Mouse (Mus musculus): ENCODE measurements at regions not wholly inside any gene's neighbourhood (a gene's known extent, or its start where the extent isn't known, plus 50 kb on each side); places are given as distances from the start of the nearest gene placed in this dataset.

- DNase-seq: peak; percentile 17 to 26
Measured at GRCm38 (mm10) chr17:79414006-79414405, 59.1 kb upstream of the Cdc42ep3 start.

DNA sequence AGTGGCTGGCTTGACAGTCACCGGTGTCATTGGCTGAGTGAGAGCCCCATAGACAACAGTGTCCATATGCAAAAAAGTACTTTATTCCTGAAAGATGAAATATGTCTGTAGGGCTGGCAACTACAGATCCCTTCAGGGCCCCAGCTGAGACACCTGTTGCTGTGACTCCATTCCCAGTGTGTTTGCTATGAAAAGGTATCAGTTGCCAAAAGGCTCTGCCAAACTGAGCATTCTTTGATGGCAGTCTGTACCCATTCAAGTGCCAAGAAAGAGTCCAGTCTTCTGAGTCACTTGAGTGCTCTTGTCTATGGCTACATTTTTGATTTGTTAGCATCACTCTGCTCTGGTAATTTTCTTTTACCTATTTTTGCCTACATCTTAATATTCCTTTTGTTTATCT lies 63.1 kb upstream of the Cdc42ep3 start:
- no peak for DNase-seq

DNA sequence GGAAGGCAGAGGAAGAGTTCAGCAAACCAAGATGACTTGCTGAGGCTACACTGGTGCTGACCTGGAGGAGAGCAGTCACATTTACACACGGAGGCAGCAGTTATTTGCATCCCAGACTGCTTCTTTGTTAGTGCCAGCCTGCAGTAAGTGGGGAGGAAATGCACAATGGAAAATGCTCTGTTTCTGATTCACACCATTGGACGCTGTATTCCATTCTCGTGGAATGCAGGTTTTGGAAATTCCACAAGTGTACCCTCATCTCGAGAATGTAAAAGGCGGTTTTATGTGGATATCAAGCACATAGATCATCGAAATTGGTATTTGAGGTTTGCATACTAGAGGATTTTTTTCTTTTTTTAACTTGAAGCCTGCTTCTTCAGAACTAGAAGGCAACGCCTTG lies 66.7 kb upstream of the Cdc42ep3 start:
- DNase-seq: no peak

GRCm38 (mm10) chr17:79439182-79439581 lies 84.3 kb upstream of the Cdc42ep3 start:
- no peak for DNase-seq

- peak; percentile 11 to 15 for DNase-seq
Measured at GRCm38 (mm10) chr17:79442507-79443115, 87.7 kb upstream of the Cdc42ep3 start.

DNA sequence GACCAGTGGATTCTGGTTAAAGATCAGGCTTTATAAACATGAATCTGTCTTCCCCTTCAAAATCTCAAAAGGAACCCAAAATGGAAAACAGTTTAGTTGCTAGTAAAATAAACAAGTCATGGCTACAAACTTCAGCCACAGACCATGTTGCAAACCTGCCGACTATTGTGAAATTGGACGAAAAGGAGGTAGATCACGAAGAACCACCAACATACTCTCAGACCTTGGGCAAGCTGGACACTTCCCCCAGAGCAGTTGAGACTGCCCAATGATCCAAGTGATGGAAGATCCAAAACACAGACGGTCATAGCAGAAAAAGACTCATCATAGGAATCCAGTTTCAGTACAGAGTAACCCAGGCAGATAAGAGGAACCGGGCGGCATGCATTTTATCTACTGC lies 92.3 kb upstream of the Cdc42ep3 start:
- DNase-seq: no peak

GRCm38 (mm10) chr17:79451141-79451860 lies 96.4 kb upstream of the Cdc42ep3 start:
- peak; percentile 34 to 42 for DNase-seq

GRCm38 (mm10) chr17:79453825-79454224 lies 98.9 kb upstream of the Cdc42ep3 start:
- no peak for DNase-seq

DNA sequence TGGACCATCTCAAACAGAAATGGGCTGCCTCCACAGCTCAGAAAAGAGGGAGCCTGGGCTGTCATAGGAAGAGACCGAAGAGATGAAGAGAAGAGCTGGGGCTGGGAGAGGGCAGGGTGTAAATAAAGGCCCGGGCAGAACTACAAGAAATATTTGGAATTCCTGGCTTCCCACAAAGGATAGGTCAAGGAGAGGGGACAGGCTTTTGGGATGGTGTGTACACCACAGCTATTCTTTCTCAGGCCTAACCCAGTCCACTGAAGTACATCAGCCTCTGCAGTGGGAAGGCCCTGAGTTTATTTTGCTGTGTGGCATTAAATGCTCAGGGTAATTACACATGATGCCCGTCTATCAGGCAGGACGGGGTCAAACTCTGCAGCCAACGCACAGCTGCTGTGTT lies 99.6 kb upstream of the Cdc42ep3 start:
- DNase-seq: no peak

DNA sequence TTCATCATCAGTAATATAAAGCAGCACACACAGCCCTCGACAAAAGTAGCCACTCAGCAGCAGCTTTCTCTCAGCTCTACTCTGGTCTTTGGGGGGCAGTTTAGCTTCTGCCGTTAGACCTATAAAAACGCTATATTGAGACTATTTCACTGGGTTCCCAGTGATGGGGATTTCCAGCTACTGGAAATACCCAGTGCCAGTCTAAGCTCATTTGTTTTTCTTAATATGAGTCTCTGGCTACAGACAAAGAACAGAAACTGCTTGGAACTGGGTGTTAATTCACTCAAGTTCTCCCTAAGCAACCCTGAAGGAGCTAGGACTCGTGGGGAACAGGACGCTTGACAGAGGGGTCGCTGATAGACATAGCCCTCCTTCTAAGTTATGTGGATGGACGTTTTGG lies 100.3 kb upstream of the Cdc42ep3 start:
- DNase-seq: no peak

DNA sequence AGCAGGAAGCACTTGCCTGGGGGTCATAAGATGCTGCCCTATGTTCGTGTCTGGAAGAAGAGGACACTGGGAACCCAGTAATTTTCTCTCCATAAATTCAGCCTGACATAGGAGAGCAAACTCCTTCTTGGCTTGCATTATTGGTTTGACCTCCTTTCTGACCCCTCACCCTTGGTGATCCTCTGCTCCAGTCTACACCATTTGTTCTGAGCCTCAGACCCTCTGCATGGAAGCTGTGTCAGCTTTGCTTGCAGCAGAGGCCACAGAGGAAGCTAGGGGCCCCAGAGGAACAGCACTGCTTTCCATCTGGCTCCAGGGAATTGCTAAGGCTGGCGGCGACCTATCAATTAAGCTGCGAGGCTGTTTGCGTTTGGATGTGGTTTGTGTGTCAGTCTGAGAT lies 102.7 kb upstream of the Cdc42ep3 start:
- no peak for DNase-seq

GRCm38 (mm10) chr17:79461681-79462091 lies 106.8 kb upstream of the Cdc42ep3 start:
- no peak for DNase-seq

GRCm38 (mm10) chr17:79463074-79463694 lies 108.3 kb upstream of the Cdc42ep3 start:
- DNase-seq: no peak

DNA sequence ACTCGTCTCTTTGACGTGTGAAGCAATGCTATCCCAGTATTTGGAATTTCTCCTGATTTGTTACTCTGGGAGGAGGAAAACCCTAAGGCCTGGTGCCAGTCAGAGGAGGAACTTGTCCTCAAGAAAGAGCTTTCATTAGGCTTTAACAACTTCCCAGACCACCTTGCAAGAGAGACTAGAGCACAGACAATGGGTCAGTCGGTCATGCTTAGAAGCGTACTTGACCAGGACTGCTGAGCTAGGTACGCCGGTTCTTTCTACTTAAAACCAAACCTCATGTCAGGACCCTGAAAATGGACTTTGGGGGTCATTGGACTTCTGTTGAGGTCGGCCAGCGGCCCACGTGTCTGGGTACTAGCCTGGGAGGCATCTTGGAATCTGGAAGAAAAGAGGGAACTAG lies 110.8 kb upstream of the Cdc42ep3 start:
- DNase-seq: no peak

GRCm38 (mm10) chr17:79471639-79472038 lies 116.7 kb upstream of the Cdc42ep3 start:
- no peak for DNase-seq

DNA sequence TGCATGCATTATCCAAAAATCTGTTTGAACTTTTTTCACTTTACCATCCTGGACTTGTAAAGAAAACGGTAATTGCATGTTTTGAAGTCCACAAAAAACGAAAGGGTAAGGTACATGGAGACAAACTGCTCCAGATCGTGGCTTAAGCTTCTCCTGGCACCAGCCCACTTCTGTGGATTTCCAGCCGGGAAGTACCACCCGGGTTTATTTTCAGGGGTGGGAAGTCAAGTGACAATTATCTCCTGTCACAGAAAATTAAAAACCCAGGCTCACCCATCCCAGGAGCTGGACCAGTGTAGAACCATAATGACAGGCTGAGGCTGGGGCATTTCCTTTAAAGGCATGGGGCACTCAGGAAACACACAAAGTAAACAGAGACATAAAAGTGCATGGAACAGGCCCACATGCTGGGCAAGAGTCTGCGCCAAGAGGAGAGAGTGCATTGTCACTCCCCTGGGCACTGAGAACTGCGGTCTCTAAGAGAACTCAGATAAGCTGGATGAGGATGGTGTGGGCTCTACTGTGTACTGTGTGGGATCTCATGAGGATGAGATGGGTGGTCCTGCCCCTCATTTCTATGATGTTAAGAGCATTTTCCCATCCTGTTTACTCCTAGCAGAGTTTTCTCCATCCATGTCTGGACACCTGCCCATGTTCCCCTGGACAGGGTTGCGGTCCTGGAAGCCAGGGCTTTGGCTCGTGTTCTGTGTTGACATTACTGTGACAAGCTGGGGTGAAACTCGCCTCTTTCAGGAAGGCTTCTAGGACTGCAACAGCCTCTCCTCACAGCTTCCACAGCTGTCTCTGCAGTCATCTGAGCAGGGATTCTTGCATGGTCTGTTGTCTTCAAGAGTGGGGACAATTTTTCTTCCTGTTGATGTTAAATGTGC lies 117.5 kb upstream of the Cdc42ep3 start:
- peak; percentile 53 to 54 for DNase-seq

- DNase-seq: no peak
Measured at GRCm38 (mm10) chr17:79476671-79477070, 121.8 kb upstream of the Cdc42ep3 start.

- no peak for DNase-seq
Measured at GRCm38 (mm10) chr17:79481112-79481738, 126.3 kb upstream of the Cdc42ep3 start.

DNA sequence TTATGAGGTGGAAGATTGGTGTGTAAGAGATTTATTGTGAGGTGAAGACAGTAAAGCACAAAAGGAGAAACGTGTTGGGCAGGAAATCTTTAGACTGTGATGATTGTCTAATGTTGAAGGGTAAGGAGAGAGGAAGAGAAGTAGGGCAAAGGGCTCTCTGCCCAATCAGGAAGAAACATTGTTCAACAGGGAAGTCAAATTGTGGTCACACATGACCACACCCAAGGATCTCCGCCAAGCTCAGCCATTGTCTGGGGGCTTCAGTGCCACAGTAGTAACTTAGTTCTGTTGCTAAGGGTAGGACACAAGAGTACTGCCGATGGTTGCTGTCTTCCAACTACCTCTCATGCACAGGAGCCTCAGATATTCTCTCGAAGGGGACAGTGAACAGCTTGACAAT lies 127.0 kb upstream of the Cdc42ep3 start:
- DNase-seq: no peak

GRCm38 (mm10) chr17:79485239-79485638 lies 126.4 kb upstream of the Rmdn2 start:
- no peak for DNase-seq

- DNase-seq: no peak
Measured at GRCm38 (mm10) chr17:79489306-79489705, 122.4 kb upstream of the Rmdn2 start.

- no peak for DNase-seq
Measured at GRCm38 (mm10) chr17:79497629-79498028, 114.0 kb upstream of the Rmdn2 start.
